Mouse (Mus musculus): ENCODE data around the gene Rsph6a.

Gene Rsph6a

GRCm38 (mm10) chr7:19054047-19054776, at the start of gene Rsph6a:
TSS of gene Rsph6a (plus strand) at chr7:19054690.
- in situ Hi-C loops (cut with MboI; ENCODE audit: low pct_unique_long_range_greater_than_20kb in 1 of 2, low sequenced_read_pairs in 2 of 2, unreplicated experiment in 1 of 2) = no loop called here

- in situ Hi-C loops (cut with MboI; ENCODE audit: low pct_unique_long_range_greater_than_20kb in 1 of 2, low sequenced_read_pairs in 2 of 2, unreplicated experiment in 1 of 2) = no loop called here
Observed at GRCm38 (mm10) chr7:19005417-19006121, 48.9 kb upstream of the Rsph6a start.

GRCm38 (mm10) chr7:19006476-19006875, 48.0 kb upstream of the Rsph6a start:
- in situ Hi-C loops (cut with MboI; ENCODE audit: low pct_unique_long_range_greater_than_20kb in 1 of 2, low sequenced_read_pairs in 2 of 2, unreplicated experiment in 1 of 2) = no loop called here

- in situ Hi-C loops (cut with MboI; ENCODE audit: low pct_unique_long_range_greater_than_20kb in 1 of 2, low sequenced_read_pairs in 2 of 2, unreplicated experiment in 1 of 2) = no loop called here
Observed at GRCm38 (mm10) chr7:19007026-19007977, 47.2 kb upstream of the Rsph6a start.

- in situ Hi-C loops (cut with MboI; ENCODE audit: low pct_unique_long_range_greater_than_20kb in 1 of 2, low sequenced_read_pairs in 2 of 2, unreplicated experiment in 1 of 2) = no loop called here
Observed at GRCm38 (mm10) chr7:19010581-19010980, 43.9 kb upstream of the Rsph6a start.

- in situ Hi-C loops (cut with MboI; ENCODE audit: low pct_unique_long_range_greater_than_20kb in 1 of 2, low sequenced_read_pairs in 2 of 2, unreplicated experiment in 1 of 2) = no loop called here
Observed at GRCm38 (mm10) chr7:19012025-19012621, 42.4 kb upstream of the Rsph6a start.

GRCm38 (mm10) chr7:19012882-19013281, 41.6 kb upstream of the Rsph6a start:
- in situ Hi-C loops (cut with MboI; ENCODE audit: low pct_unique_long_range_greater_than_20kb in 1 of 2, low sequenced_read_pairs in 2 of 2, unreplicated experiment in 1 of 2) = no loop called here

GRCm38 (mm10) chr7:19014452-19014851, 40.0 kb upstream of the Rsph6a start:
- in situ Hi-C loops (cut with MboI; ENCODE audit: low pct_unique_long_range_greater_than_20kb in 1 of 2, low sequenced_read_pairs in 2 of 2, unreplicated experiment in 1 of 2) = no loop called here

- in situ Hi-C loops (cut with MboI; ENCODE audit: low pct_unique_long_range_greater_than_20kb in 1 of 2, low sequenced_read_pairs in 2 of 2, unreplicated experiment in 1 of 2) = no loop called here
Observed at GRCm38 (mm10) chr7:19016042-19016441, 38.4 kb upstream of the Rsph6a start.

GRCm38 (mm10) chr7:19017909-19018308, 36.6 kb upstream of the Rsph6a start:
- in situ Hi-C loops (cut with MboI; ENCODE audit: low pct_unique_long_range_greater_than_20kb in 1 of 2, low sequenced_read_pairs in 2 of 2, unreplicated experiment in 1 of 2) = no loop called here

GRCm38 (mm10) chr7:19021048-19021447, 33.4 kb upstream of the Rsph6a start:
- in situ Hi-C loops (cut with MboI; ENCODE audit: low pct_unique_long_range_greater_than_20kb in 1 of 2, low sequenced_read_pairs in 2 of 2, unreplicated experiment in 1 of 2) = no loop called here

- in situ Hi-C loops (cut with MboI; ENCODE audit: low pct_unique_long_range_greater_than_20kb in 1 of 2, low sequenced_read_pairs in 2 of 2, unreplicated experiment in 1 of 2) = no loop called here
Observed at GRCm38 (mm10) chr7:19022189-19022958, 32.1 kb upstream of the Rsph6a start.

- in situ Hi-C loops (cut with MboI; ENCODE audit: low pct_unique_long_range_greater_than_20kb in 1 of 2, low sequenced_read_pairs in 2 of 2, unreplicated experiment in 1 of 2) = no loop called here
Observed at GRCm38 (mm10) chr7:19023357-19023814, 31.1 kb upstream of the Rsph6a start, which contains the start of gene Foxa3. TSS of gene Foxa3 (minus strand) at chr7:19023538.

GRCm38 (mm10) chr7:19024096-19024506, 30.4 kb upstream of the Rsph6a start, which contains the start of gene Sympk:
TSS of gene Sympk (plus strand) at chr7:19024377.
- in situ Hi-C loops (cut with MboI; ENCODE audit: low pct_unique_long_range_greater_than_20kb in 1 of 2, low sequenced_read_pairs in 2 of 2, unreplicated experiment in 1 of 2) = no loop called here

GRCm38 (mm10) chr7:19024581-19025255, 29.8 kb upstream of the Rsph6a start:
- in situ Hi-C loops (cut with MboI; ENCODE audit: low pct_unique_long_range_greater_than_20kb in 1 of 2, low sequenced_read_pairs in 2 of 2, unreplicated experiment in 1 of 2) = no loop called here

GRCm38 (mm10) chr7:19028067-19028466, 26.4 kb upstream of the Rsph6a start:
- in situ Hi-C loops (cut with MboI; ENCODE audit: low pct_unique_long_range_greater_than_20kb in 1 of 2, low sequenced_read_pairs in 2 of 2, unreplicated experiment in 1 of 2) = no loop called here

GRCm38 (mm10) chr7:19029084-19029653, 25.3 kb upstream of the Rsph6a start:
- in situ Hi-C loops (cut with MboI; ENCODE audit: low pct_unique_long_range_greater_than_20kb in 1 of 2, low sequenced_read_pairs in 2 of 2, unreplicated experiment in 1 of 2) = no loop called here
